Mouse (Mus musculus) small intestine, adult 2 months (tissue): ENCODE measurements around the gene Ttll1. TPM values are rescaled to one million over a fixed set of nuclear protein-coding genes. Genes with fewer than 3 reads are reported as not detected.

Experiments used
- H3K27ac ChIP-seq: fragments of 200-500 bp; 2 replicates; pipeline ENCODE4 v1.5.1; 2012; ENCODE audit warnings: low read depth, low read length, control low read depth, inconsistent platforms; ENCODE audit not compliant: insufficient read depth
- H3K27me3 ChIP-seq: fragments of 200-500 bp; 2 replicates; pipeline ENCODE4 v1.6.1; 2012; ENCODE audit warnings: mild to moderate bottlenecking, moderate library complexity, low read length, inconsistent platforms; ENCODE audit not compliant: control insufficient read depth, insufficient read depth
- H3K36me3 ChIP-seq: fragments of 200-500 bp; 2 replicates; pipeline ENCODE4 v1.6.1; 2012; ENCODE audit warnings: mild to moderate bottlenecking, low read length, control low read depth, inconsistent platforms; ENCODE audit not compliant: control insufficient read depth, insufficient read depth
- H3K4me1 ChIP-seq: fragments of 200-500 bp; 2 replicates; pipeline ENCODE4 v1.6.1; 2012; ENCODE audit warnings: low read length, inconsistent platforms, mixed read lengths; ENCODE audit not compliant: control insufficient read depth, insufficient read depth, insufficient read length
- H3K4me3 ChIP-seq: fragments of 200-500 bp; 2 replicates; pipeline ENCODE4 v1.5.1; 2012; ENCODE audit warnings: low read depth, mild to moderate bottlenecking, control low read depth, inconsistent platforms, low read length, moderate library complexity
- CTCF ChIP-seq: fragments of 200-500 bp; IDR thresholded peaks from 2 replicates; pipeline ENCODE4 v1.5.1; 2012; ENCODE audit warnings: low read depth, mild to moderate bottlenecking, control low read depth, inconsistent platforms, low read length, moderate library complexity, mixed read lengths; ENCODE audit not compliant: insufficient replicate concordance, insufficient read length; ENCODE audit errors: extremely low read depth
- POLR2A ChIP-seq: fragments of 200-500 bp; IDR thresholded peaks from 2 replicates; pipeline ENCODE4 v1.6.1; 2012; ENCODE audit warnings: low read depth, mild to moderate bottlenecking, control low read depth, inconsistent platforms, low read length, moderate library complexity
- WGBS: fragments of 180-500 bp; shearing (Covaris S2); methylation state at CpG from one replicate; pipeline ENCODE4 v1.1.7; 2018; 5-methylcytosine and 5-hydroxymethylcytosine counted together
- polyA plus RNA-seq: library from polyadenylated mRNA; depleted of rRNA; stranded (reverse); fragments of >200 nt; gene quantifications from 2 replicates; pipeline ENCODE4 v1.2.3, GENCODE M21; 2012

Ttll1 gene
- polyA plus RNA-seq, 1 experiment, result 3.1 TPM

DNA sequence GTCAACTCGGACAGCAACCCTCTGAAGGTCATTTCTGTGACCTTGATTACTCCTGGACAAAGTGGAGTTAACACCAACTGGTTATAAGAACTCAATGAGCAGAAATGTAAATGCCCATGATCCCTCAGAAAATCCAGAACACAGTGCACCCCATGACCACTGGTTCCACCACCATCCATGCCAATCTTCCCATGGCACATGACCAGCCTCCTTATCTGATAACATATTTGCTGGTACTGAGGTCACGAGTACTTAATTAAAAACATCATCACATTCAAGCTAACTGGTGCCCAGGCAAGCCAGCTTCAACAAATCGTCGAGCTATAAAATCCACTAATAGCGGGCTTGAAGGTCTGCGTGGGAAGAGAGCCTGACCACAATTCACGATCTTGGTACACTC is 56.3 kb downstream of the Ttll1 start:
- no peaks in the 10 kb centered on the region for H3K36me3 ChIP-seq
- peak overlapping the region; percentile 69; the same call in 1 of the 2 replicates for H3K27ac ChIP-seq

GRCm38 (mm10) chr15:83453879-83454278 is 56.8 kb downstream of the Ttll1 start:
- Histone ChIP-seq H3K4me3 (no peak overlapping the region), H3K27ac (peak overlapping the region; percentile 17; the same call in 1 of the 2 replicates), H3K27me3 (no peaks in the 10 kb centered on the region), H3K4me1 (peaks cover 62% of the 10 kb centered on the region), H3K36me3 (no peaks in the 10 kb centered on the region)
- 66% methylated on average over 3 of the region's 3 CpGs for WGBS
- TF ChIP-seq CTCF (no peak), POLR2A (no peak)

More for the DNA sequence above, 56.3 kb downstream of the Ttll1 start:
- Histone ChIP-seq H3K4me3 (no peak overlapping the region), H3K4me1 (peaks cover 61% of the 10 kb centered on the region), H3K27me3 (no peaks in the 10 kb centered on the region)
- TF ChIP-seq CTCF, result no peak
- TF ChIP-seq POLR2A, result no peak
- 51% methylated on average over 7 of the region's 7 CpGs for WGBS

- no peak overlapping the region for H3K4me3 ChIP-seq
- peaks cover 70% of the 10 kb centered on the region for H3K4me1 ChIP-seq
- WGBS, result 29% methylated on average over 7 of the region's 7 CpGs
- peak overlapping the region; percentile 99 for H3K27ac ChIP-seq
- no peaks in the 10 kb centered on the region for H3K36me3 ChIP-seq
- no peak for TF ChIP-seq CTCF
- no peak for TF ChIP-seq POLR2A
- H3K27me3 ChIP-seq, result no peaks in the 10 kb centered on the region
Measured at GRCm38 (mm10) chr15:83452219-83452760, 58.4 kb downstream of the Ttll1 start.

GRCm38 (mm10) chr15:83451621-83452210 is 59.0 kb downstream of the Ttll1 start:
- Histone ChIP-seq H3K36me3 (no peaks in the 10 kb centered on the region), H3K4me1 (peaks cover 65% of the 10 kb centered on the region), H3K27me3 (no peaks in the 10 kb centered on the region), H3K27ac (peak overlapping the region; percentile 99), H3K4me3 (no peak overlapping the region)
- 14% methylated on average over 7 of the region's 7 CpGs for WGBS
- no peak for TF ChIP-seq POLR2A

DNA sequence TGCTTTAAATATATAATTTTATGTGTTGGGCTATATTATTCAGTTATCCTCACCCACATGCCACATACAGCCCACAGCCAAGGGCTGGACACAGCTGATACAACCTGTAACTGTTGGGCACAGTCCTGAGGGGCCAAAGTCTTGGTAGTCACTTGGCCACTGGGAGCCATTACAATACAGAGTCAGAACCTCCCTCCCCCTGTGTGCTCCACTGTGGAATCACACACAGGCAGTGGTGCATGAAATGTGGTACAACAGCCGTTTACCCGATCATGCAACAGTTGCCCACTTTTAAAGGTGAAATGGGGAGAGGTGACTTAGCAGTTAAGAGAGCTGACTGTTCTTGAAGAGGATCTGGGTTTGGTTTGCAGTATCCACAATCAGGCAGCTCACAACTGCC is 60.7 kb downstream of the Ttll1 start:
- Histone ChIP-seq H3K4me1 (peaks cover 64% of the 10 kb centered on the region), H3K4me3 (no peak overlapping the region), H3K36me3 (no peaks in the 10 kb centered on the region), H3K27me3 (no peaks in the 10 kb centered on the region), H3K27ac (no peak overlapping the region)
- TF ChIP-seq CTCF (no peak), POLR2A (no peak)
- WGBS, result 100% methylated on average over 2 of the region's 2 CpGs

GRCm38 (mm10) chr15:83448646-83449045 is 62.0 kb downstream of the Ttll1 start:
- Histone ChIP-seq H3K36me3 (no peaks in the 10 kb centered on the region), H3K4me1 (peaks cover 62% of the 10 kb centered on the region), H3K4me3 (no peak overlapping the region), H3K27ac (peak overlapping the region; percentile 72), H3K27me3 (no peaks in the 10 kb centered on the region)
- TF ChIP-seq CTCF (no peak), POLR2A (no peak)
- WGBS, result 37% methylated on average over 5 of the region's 5 CpGs

DNA sequence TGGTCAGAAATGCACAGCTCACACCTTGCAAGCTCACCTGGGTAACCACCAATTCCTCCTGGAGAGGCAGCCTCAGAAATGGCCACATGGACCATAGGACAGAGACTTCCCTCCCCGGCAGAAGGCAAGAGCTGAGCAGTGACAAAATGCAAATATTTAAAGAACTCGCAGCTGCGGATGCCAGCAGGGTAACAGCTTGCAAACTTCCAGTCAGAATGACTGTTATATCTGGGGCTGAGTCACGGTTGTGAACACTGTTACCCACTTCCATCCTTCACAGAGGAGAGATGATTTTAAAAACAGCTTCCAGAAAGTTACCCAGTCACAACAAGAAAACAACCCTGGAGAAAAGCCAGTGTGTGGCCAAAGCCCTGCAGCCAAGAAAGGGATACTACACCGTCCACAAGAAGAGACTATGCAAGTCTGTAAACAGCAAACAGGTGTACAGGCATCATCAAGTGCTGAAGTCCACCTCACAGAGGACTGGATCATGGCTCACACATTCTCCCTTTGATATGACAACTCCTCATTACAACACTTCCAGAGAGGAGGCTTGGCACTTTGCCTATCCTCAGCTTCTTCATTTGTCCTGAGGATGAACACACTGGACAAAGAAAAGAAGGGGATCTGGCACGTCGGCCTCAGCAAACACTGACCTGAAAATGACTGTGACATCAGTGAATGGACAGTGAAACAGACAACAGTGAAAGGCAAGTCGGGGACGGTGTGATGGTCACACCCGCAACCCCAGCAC is 62.7 kb downstream of the Ttll1 start:
- Histone ChIP-seq H3K27me3 (no peaks in the 10 kb centered on the region), H3K36me3 (no peaks in the 10 kb centered on the region), H3K27ac (peak overlapping the region; percentile 72), H3K4me1 (peaks cover 62% of the 10 kb centered on the region), H3K4me3 (no peak overlapping the region)
- no peak for TF ChIP-seq POLR2A
- TF ChIP-seq CTCF, result no peak
- 24% methylated on average over 10 of the region's 10 CpGs for WGBS
